Mouse (Mus musculus): ENCODE measurements around the gene Igf2r.

Igf2r gene

DNA sequence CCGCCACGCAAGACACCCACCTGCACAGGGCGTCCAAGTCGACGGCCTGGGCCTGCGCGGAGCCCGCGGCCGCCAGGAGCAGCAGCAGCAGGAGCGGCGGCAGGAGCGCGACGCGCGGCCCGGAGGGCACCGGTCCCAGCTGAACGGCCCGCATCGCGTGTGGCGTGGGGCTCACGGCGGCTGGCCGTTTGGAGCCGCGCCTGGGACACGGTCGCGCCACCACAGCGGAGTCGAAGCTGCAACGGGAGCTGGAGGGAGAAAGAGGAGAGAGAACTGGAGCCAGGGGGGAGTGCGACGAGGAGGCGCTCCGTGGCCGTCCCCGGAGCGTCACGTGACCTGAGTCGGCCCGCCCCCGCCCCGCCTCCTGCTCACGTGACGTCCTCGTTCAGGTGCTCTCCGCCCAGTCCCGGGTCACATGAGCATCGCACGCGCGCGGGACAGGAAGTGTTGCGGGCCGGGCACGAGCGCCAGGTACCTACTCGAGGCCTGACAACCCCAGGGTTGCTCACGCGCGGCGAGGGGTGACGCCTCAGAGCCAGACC lies at the start of gene Igf2r:
Gene Igf2r (minus strand): TSS at position 285 of the 542 bp plus-strand sequence.
- DNase-seq (ENCODE audit: low spot score in 2 of 2) = peak; percentile 55 to 63

DNA sequence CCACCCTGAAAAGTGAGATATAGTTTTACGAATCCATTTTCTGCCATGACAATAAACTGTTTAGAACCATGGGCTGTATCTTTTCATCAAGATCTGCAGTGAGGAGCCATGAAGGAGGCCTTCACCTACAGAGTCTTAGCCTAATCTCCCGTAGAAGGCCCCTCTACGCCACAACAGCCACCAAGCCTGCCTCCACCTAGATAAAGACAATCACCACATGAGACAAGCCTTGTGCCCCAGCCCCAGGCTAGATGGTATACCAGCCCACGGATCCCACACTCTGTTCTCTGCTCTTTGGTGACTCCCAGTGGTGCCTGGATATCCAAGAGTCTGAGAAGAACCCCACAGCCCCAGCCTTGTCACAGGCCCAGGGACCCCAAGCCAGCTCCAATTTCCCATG lies 46.4 kb upstream of the Igf2r start:
- DNase-seq (ENCODE audit: low spot score in 2 of 2) = no peak

GRCm38 (mm10) chr17:12814502-12814901 lies 45.0 kb upstream of the Igf2r start:
- no peak for DNase-seq (ENCODE audit: low spot score in 2 of 2)

- no peak for DNase-seq (ENCODE audit: low spot score in 2 of 2)
Observed at GRCm38 (mm10) chr17:12810973-12811303, 41.5 kb upstream of the Igf2r start.

DNA sequence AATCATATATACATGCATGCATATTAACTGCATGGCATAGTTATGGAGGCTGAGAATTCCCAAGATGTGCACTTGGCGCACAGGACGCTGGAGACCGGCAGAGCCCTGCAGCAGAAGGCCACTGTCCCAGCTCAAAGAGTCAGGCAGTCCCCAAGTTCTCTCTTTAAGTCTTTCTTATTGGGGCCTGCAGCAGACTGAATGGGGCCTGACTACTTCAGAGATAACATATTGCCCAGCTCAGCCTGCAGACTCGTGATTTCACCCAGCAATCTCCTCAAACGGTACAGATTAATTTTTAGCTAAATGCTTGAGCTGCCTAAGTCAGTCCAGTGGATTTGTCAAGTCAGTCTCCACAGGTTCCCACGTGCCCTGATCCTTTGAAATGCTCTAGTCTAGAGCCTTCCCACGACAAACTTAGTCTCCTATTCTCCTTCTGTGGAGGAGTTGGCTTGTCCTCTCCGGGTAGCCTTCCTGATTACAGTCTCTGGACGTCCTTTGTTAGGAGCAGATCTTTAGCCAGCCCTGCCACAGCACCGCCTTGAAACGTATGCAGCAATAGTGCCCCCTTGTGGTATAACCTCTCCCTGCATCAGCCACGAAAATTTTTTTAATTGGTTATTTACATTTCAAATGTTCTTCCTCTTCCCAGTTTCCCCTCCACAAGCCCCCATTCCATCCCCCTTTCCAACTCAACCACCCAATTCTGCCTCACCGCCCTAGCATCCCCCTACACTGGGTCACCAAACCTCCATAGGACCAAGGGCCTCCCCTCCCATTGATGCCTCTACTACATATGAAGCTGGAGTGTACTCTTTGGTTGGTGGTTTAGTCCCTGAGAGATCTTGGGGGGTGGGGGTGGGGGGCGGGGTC lies 40.9 kb upstream of the Igf2r start:
- peak in 1 of 2 experiments; percentile 37 for DNase-seq (ENCODE audit: low spot score in 2 of 2)

DNA sequence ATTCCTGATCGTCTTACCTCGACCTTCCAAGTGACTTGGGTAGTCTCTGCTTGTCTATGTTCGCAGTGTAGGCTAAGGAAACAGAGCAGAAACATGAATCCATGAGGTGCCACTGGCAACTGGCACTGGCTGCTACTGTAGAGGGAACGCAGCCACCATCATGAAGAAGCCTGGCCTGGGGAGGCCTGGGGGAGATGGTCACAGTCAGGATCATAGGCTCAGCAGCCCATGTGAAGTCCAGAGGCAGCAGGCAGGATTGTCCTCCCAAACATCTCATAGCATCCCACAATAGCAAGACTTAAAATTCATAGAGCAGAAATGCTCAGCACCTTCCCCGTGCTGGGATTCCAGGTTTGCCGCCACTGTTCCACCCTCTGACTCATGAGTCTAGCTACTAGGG lies 39.4 kb upstream of the Igf2r start:
- no peak for DNase-seq (ENCODE audit: low spot score in 2 of 2)

- DNase-seq (ENCODE audit: low spot score in 2 of 2) = no peak
Observed at GRCm38 (mm10) chr17:12804584-12805445, 35.4 kb upstream of the Igf2r start.

- no peak for DNase-seq (ENCODE audit: low spot score in 2 of 2)
Observed at GRCm38 (mm10) chr17:12801861-12802540, 32.5 kb upstream of the Igf2r start.

DNA sequence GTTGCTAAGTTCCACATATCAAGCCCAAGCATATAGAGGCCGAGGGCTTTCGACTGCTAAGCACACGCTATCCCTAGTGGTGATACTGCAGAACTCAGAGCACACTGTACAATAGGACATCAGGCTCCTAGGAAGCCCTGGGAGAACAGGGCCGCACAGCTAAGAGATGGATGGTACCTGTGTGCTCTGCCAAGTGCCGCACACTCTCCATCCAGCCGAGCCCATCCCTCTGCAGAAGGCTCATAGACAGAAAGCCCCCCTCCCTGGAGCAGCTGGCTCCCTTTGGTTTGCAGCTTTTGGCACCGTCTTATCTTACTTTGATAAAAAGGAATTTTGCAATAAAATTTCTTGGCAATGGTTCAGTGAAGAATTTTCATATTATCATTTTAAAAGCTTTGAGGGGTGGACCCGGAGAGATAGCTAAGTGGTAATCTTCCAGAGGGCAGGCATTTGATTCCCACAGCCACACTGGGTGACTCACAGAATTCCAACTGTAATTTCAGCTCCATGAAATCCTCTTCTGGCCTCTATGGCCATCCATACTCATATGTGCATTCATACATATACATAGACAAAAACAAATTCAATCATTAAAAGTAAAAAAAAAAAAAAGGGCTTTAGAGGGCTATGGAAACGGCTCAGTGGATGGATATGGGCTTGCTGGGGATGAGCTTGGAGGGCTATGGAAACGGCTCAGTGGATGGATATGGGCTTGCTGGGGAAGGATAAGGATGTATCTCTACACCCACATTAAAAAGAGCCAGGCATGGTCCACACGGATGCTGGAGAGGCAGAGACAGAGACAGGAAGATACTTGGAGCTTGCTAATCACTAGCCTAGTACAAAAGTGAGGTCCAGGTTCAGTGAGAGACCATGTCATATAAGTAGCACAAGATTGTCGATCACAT lies 30.2 kb upstream of the Igf2r start:
- DNase-seq (ENCODE audit: low spot score in 2 of 2) = no peak

DNA sequence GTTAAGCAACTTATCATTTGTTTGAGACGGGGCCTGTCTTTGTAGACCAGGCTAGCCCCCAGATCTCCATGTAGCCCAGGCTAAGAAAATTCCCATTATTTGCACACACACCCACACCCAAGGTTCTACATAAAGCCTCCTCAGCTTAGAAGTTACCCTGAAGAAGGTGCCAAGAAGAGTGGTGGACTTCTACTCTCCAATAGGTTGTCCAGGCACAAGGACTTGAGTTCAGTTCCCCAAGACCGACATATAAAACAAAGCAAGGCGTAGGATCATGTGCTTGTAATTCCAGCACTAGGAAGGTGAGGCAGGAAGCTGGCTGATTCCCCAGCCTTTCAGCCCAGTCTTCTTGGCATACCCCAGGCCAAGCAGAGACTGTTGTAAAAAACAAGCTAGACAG lies 29.1 kb upstream of the Igf2r start:
- DNase-seq (ENCODE audit: low spot score in 2 of 2) = no peak

DNA sequence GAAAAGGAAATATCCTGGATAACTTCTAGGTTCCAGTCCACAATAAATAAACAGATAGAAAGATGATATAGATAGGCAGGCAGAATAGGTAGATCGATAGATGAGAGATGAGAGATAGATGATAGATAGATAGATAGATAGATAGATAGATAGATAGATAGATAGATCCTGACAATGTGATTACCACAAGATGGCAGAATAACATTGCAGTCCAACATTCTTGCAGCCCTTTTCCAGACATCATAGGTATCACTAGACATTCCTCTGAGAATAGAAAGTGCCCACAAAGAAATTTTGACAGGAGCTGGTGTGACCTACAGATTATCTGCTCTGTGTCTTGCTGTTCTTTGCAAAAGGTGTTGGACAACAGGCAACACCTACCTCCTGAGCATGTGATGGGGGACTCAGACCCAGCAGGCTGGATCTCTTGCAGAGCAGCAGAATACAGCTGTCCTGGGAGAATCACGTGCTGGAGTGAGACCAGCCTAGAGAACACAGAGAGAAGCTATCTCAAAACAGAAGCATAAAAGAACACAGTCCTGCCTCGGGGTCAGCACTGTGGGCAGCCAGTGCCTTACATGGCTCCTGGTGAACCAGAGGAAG lies 28.1 kb upstream of the Igf2r start:
- DNase-seq (ENCODE audit: low spot score in 2 of 2) = no peak

GRCm38 (mm10) chr17:12796633-12797032 lies 27.2 kb upstream of the Igf2r start:
- no peak for DNase-seq (ENCODE audit: low spot score in 2 of 2)

DNA sequence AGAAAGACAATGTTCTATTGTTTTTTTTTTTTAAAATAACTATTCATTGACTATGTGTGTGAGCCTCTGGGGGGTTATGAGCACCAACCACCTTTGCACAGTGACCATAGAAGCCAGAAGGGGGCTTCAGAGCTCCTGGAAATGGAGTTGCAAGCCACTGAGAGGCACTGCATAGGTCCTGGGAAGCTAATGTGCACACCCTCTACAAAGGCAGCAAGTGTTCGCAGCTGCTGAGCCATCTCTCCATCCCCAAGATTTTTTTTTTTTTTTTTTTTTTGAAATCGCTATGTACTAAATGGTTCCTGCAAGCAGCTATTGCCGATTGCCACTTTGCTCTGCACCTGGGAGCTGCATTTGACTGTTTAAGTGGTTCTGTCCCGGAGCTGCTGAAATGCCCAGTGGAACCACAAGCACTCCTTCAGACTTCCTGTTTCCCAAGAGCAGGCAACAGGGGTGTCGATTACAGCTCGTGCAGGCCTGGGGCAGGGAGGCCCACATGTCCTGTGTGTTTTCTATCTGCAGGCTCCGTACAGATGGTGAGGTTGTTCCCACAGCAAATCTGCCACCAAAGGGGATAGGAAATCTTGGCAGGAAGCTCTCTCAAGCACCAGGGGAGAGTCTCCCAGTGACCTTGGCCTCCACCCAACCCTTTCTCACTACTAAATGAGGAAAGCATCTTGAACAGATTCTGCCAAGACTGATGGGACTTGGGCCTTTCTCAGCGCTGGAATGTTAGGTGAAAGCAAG lies 24.4 kb upstream of the Igf2r start:
- DNase-seq (ENCODE audit: low spot score in 2 of 2) = no peak

GRCm38 (mm10) chr17:12792422-12793206 lies 23.1 kb upstream of the Igf2r start:
- DNase-seq (ENCODE audit: low spot score in 2 of 2) = no peak

GRCm38 (mm10) chr17:12791420-12791819 lies 22.0 kb upstream of the Igf2r start:
- DNase-seq (ENCODE audit: low spot score in 2 of 2) = no peak

GRCm38 (mm10) chr17:12791079-12791406 lies 21.6 kb upstream of the Igf2r start:
- no peak for DNase-seq (ENCODE audit: low spot score in 2 of 2)

DNA sequence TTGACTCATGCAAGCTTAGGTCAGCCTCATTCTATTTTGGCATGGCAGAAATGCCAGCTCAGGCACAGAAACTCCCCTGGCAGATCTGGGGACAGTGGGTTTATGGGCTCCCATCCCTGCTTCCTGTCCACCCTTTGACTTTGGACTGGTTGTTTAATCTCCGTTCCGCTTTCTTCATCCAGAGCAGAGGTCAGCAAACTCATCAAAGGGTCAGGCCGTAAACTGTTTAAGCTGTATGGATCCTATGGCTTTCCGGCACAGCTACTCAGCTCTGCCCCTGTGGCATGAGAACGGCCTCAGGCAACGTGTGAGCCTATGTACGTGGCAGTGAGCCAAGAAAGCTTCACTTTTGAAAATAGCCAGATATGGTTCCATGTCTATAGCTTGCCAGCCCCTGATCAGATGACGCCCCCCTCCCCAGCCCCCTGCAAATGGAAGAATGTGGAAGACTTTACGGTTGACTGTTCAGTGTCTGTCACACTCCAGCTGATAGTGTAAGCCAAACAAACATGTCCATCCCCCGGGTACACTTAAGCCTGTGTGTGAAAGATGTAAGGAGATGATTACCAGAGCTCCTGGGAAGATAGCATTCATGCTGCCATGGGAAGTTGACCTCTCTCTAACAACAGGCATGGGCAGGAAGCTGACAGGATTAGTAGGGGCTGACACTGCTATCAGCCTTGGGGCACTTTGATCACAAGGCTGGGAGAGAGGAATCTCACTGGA lies 21.1 kb upstream of the Igf2r start:
- no peak for DNase-seq (ENCODE audit: low spot score in 2 of 2)

Measured in spleen, postnatal 14 days (tissue).